Comparison of ENCODE assay signal across 31 mouse cellular contexts in genomic region chr11:53615575-53615974, GRCm38 (mm10). TPM values are rescaled to one million over a fixed set of nuclear protein-coding genes. Genes with fewer than 3 reads are reported as not detected.
"Had no signal": no experiment of that assay in that cellular context is flagged by ENCODE, and none has a peak within 500 bp of the region (broad histone marks: within the 10 kb centered on the region; RNA-seq: fewer than 3 reads in every experiment).

No protein-coding gene starts in this region.

- H3K9me3 ChIP-seq: liver, embryonic 15.5 days; midbrain, embryonic 12.5 days; midbrain, embryonic 15.5 days; neural tube, embryonic 12.5 days; neural tube, embryonic 15.5 days; stomach, embryonic 15.5 days had no signal

- DNase-seq: kidney, adult 2 months; kidney, postnatal 25 days; layer of hippocampus, adult 9-11 months; lung, adult 2 months; lung, postnatal 14 days; lung, postnatal 4 days; right cerebral cortex, adult 18-20 months; right cerebral cortex, postnatal 14 days; right cerebral cortex, postnatal 4 days; spleen, adult 18-20 months; thymus, postnatal 36 days had no signal

- H3K9ac ChIP-seq: liver, embryonic 15.5 days; midbrain, embryonic 12.5 days; midbrain, embryonic 15.5 days; neural tube, embryonic 12.5 days; neural tube, embryonic 15.5 days; stomach, embryonic 15.5 days had no signal

- H3K27me3 ChIP-seq: liver, embryonic 15.5 days; midbrain, embryonic 12.5 days; midbrain, embryonic 15.5 days; neural tube, embryonic 12.5 days; neural tube, embryonic 15.5 days; stomach, embryonic 15.5 days had no signal

- ATAC-seq: intestine, postnatal 0 days; midbrain, embryonic 15.5 days had no signal

- H3K27ac ChIP-seq: kidney, postnatal 0 days; layer of hippocampus, adult 2 months; liver, embryonic 15.5 days; midbrain, embryonic 12.5 days; midbrain, embryonic 15.5 days; neural tube, embryonic 12.5 days; neural tube, embryonic 15.5 days; stomach, embryonic 15.5 days had no signal

- H3K4me1 ChIP-seq: midbrain, embryonic 12.5 days; midbrain, embryonic 15.5 days; neural tube, embryonic 12.5 days; neural tube, embryonic 15.5 days; stomach, embryonic 15.5 days had no signal

- H3K4me2 ChIP-seq: midbrain, embryonic 12.5 days; midbrain, embryonic 15.5 days; neural tube, embryonic 12.5 days; neural tube, embryonic 15.5 days; stomach, embryonic 15.5 days had no signal

- H3K4me3 ChIP-seq: layer of hippocampus, adult 2 months; liver, embryonic 15.5 days; midbrain, embryonic 12.5 days; midbrain, embryonic 15.5 days; neural tube, embryonic 12.5 days; neural tube, embryonic 15.5 days; stomach, embryonic 15.5 days had no signal

- H3K36me3 ChIP-seq: liver, embryonic 15.5 days; midbrain, embryonic 12.5 days; midbrain, embryonic 15.5 days; neural tube, embryonic 12.5 days; neural tube, embryonic 15.5 days; stomach, embryonic 15.5 days had no signal

RNA-seq across cellular contexts. Expression of gene Il4, which starts 2.9 kb away (rescaled TPM):
- total RNA-seq: layer of hippocampus, adult 2 months; layer of hippocampus, postnatal 25 days; left cerebral cortex, adult 18-20 months; left cerebral cortex, postnatal 10 days; left cerebral cortex, postnatal 36 days; megakaryocyte progenitor cell, adult 5-6 weeks had no signal
- polyA plus RNA-seq: kidney, adult 2 months; large intestine, adult 2 months; lung, adult 2 months had no signal

RNA-seq across cellular contexts. Expression of gene Il13, which starts 18.9 kb away (rescaled TPM):
- total RNA-seq: layer of hippocampus, adult 2 months; layer of hippocampus, postnatal 25 days; left cerebral cortex, adult 18-20 months; left cerebral cortex, postnatal 10 days; left cerebral cortex, postnatal 36 days; megakaryocyte progenitor cell, adult 5-6 weeks had no signal
- polyA plus RNA-seq: intestine, embryonic 14.5 days; intestine, postnatal 0 days; kidney, adult 2 months; kidney, embryonic 14.5 days; kidney, postnatal 0 days; limb, embryonic 11.5 days; liver, embryonic 15.5 days; lung, adult 2 months; lung, embryonic 16.5 days; midbrain, embryonic 12.5 days; midbrain, embryonic 15.5 days; neural tube, embryonic 12.5 days; neural tube, embryonic 15.5 days; stomach, embryonic 15.5 days; urinary bladder, adult 2 months had no signal
